Mouse (Mus musculus) thymus, adult 2 months (tissue): ENCODE data around the gene 4932438H23Rik. TPM values are rescaled to one million over a fixed set of nuclear protein-coding genes. Genes with fewer than 3 reads are reported as not detected.
A peak's percentile ranks its signal among the peaks of the same experiment; 100 is the strongest.

Experiments used
- DNase-seq: peaks from one replicate; pipeline ENCODE4 v3.0.0; 2021
- H3K27ac ChIP-seq: fragments of 200-500 bp; 2 replicates; pipeline ENCODE4 v1.5.1; 2012; ENCODE audit warnings: low read length, control low read depth; ENCODE audit not compliant: control insufficient read depth, insufficient read depth
- H3K27me3 ChIP-seq: fragments of 200-500 bp; 2 replicates; pipeline ENCODE4 v1.6.1; 2012; ENCODE audit warnings: mild to moderate bottlenecking, low read length, moderate library complexity, mixed read lengths; ENCODE audit not compliant: control insufficient read depth, insufficient read depth
- H3K36me3 ChIP-seq: fragments of 200-500 bp; 2 replicates; pipeline ENCODE4 v1.6.1; 2012; ENCODE audit warnings: mild to moderate bottlenecking, low read length, moderate library complexity; ENCODE audit not compliant: control insufficient read depth, insufficient read depth
- H3K4me1 ChIP-seq: fragments of 200-500 bp; replicated peaks from 2 replicates; pipeline ENCODE4 v1.6.1; 2012; ENCODE audit warnings: low read length; ENCODE audit not compliant: control insufficient read depth, insufficient read depth
- H3K4me3 ChIP-seq: fragments of 200-500 bp; 2 replicates; pipeline ENCODE4 v1.5.1; 2012; ENCODE audit warnings: mild to moderate bottlenecking, low read length, control low read depth, moderate library complexity; ENCODE audit not compliant: control insufficient read depth, insufficient read depth
- CTCF ChIP-seq: fragments of 200-500 bp; IDR thresholded peaks from 2 replicates; pipeline ENCODE4 v1.5.1; 2012; ENCODE audit warnings: mild to moderate bottlenecking, control low read depth, low read length, moderate library complexity, borderline replicate concordance; ENCODE audit not compliant: control insufficient read depth, poor library complexity, insufficient read depth; ENCODE audit errors: extremely low read depth
- POLR2A ChIP-seq: fragments of 200-500 bp; IDR thresholded peaks from 2 replicates; pipeline ENCODE4 v1.6.1; 2012; ENCODE audit warnings: mild to moderate bottlenecking, low read length, control low read depth, moderate library complexity; ENCODE audit not compliant: control insufficient read depth, poor library complexity, insufficient read depth; ENCODE audit errors: extremely low read depth
- WGBS: fragments of 180-500 bp; shearing (Covaris S2); methylation state at CpG from one replicate; pipeline ENCODE4 v1.1.7; 2018; 5-methylcytosine and 5-hydroxymethylcytosine counted together
- polyA plus RNA-seq: library from polyadenylated mRNA; depleted of rRNA; stranded (reverse); fragments of >200 nt; gene quantifications from 2 replicates; pipeline ENCODE4 v1.2.3, GENCODE M21; 2012

4932438H23Rik gene
- polyA plus RNA-seq, 1 experiment, result 1.1 TPM

GRCm38 (mm10) chr16:91029901-91030300, 65.0 kb downstream of the 4932438H23Rik start:
- Histone ChIP-seq H3K27me3 (no peaks in the 10 kb centered on the region), H3K4me3 (no peak overlapping the region), H3K36me3 (peaks cover 85% of the 10 kb centered on the region), H3K4me1 (no peaks in the 10 kb centered on the region), H3K27ac (no peak overlapping the region)
- TF ChIP-seq CTCF (no peak), POLR2A (no peak)
- DNase-seq, result no peak
- WGBS, result 97% methylated on average over 2 of the region's 2 CpGs

GRCm38 (mm10) chr16:91029161-91029743, 65.7 kb downstream of the 4932438H23Rik start:
- H3K36me3 ChIP-seq, result peaks cover 85% of the 10 kb centered on the region
- H3K4me1 ChIP-seq, result no peaks in the 10 kb centered on the region
- no peaks in the 10 kb centered on the region for H3K27me3 ChIP-seq
- TF ChIP-seq CTCF (no peak), POLR2A (no peak)
- H3K27ac ChIP-seq, result no peak overlapping the region
- H3K4me3 ChIP-seq, result no peak overlapping the region
- WGBS, result 93% methylated on average over 8 of the region's 8 CpGs
- no peak for DNase-seq

- DNase-seq, result no peak
- no peak overlapping the region for H3K27ac ChIP-seq
- no peaks in the 10 kb centered on the region for H3K4me1 ChIP-seq
- WGBS, result 100% methylated on average over 4 of the region's 4 CpGs
- TF ChIP-seq CTCF (no peak), POLR2A (no peak)
- no peaks in the 10 kb centered on the region for H3K27me3 ChIP-seq
- H3K36me3 ChIP-seq, result peaks cover 83% of the 10 kb centered on the region
- H3K4me3 ChIP-seq, result no peak overlapping the region
Measured at GRCm38 (mm10) chr16:91026290-91026689, 68.6 kb downstream of the 4932438H23Rik start.

- Histone ChIP-seq H3K4me3 (no peak overlapping the region), H3K36me3 (peaks cover 91% of the 10 kb centered on the region), H3K27ac (no peak overlapping the region), H3K4me1 (no peaks in the 10 kb centered on the region), H3K27me3 (no peaks in the 10 kb centered on the region)
- DNase-seq, result peak; percentile 22
- 94% methylated on average over 1 of the region's 1 CpGs for WGBS
- no peak for TF ChIP-seq POLR2A
- no peak for TF ChIP-seq CTCF
Measured at GRCm38 (mm10) chr16:91023384-91023783, 71.5 kb downstream of the 4932438H23Rik start.

- DNase-seq, result no peak
- WGBS, result 88% methylated on average over 10 of the region's 10 CpGs
- H3K4me1 ChIP-seq, result no peaks in the 10 kb centered on the region
- H3K27ac ChIP-seq, result no peak overlapping the region; the same call in 1 of the 2 replicates
- H3K4me3 ChIP-seq, result no peak overlapping the region
- no peaks in the 10 kb centered on the region for H3K27me3 ChIP-seq
- peaks cover 82% of the 10 kb centered on the region for H3K36me3 ChIP-seq
- TF ChIP-seq CTCF (no peak), POLR2A (no peak)
Measured at GRCm38 (mm10) chr16:91020842-91021483, 74.0 kb downstream of the 4932438H23Rik start.

- H3K27me3 ChIP-seq, result no peaks in the 10 kb centered on the region
- no peak for DNase-seq
- 97% methylated on average over 4 of the region's 4 CpGs for WGBS
- no peak overlapping the region for H3K27ac ChIP-seq
- no peaks in the 10 kb centered on the region for H3K4me1 ChIP-seq
- H3K4me3 ChIP-seq, result no peak overlapping the region
- H3K36me3 ChIP-seq, result peaks cover 80% of the 10 kb centered on the region
- no peak for TF ChIP-seq POLR2A
- TF ChIP-seq CTCF, result no peak
Measured at GRCm38 (mm10) chr16:91019476-91019875, 75.4 kb downstream of the 4932438H23Rik start.
